Mouse (Mus musculus) forebrain, postnatal 0 days (tissue): Measurements from ENCODE around the gene Ube2c. TPM values are rescaled to one million over a fixed set of nuclear protein-coding genes. Genes with fewer than 3 reads are reported as not detected.
A peak's percentile ranks its signal among the peaks of the same experiment; 100 is the strongest.

Source experiments
- ATAC-seq: fragments of 200-750 bp; cut with Nextera tagmentation; 2 replicates; pipeline ENCODE4 v1.8.0; 2017; ENCODE audit warnings: mild to moderate bottlenecking, moderate library complexity
- DNase-seq: peaks from one replicate; pipeline ENCODE4 v3.0.0-alpha.2; 2015
- H3K27ac ChIP-seq: fragments of 300-500 bp; sonication (generic); 2 replicates; pipeline ENCODE4 v1.5.1; 2014; ENCODE audit warnings: low read depth, mild to moderate bottlenecking, antibody characterized with exemption, low read length, moderate library complexity, mixed read lengths
- H3K27me3 ChIP-seq: fragments of 300-500 bp; sonication (generic); 2 replicates; pipeline ENCODE4 v1.6.1; 2014; ENCODE audit warnings: mild to moderate bottlenecking, low read length, mixed read lengths; ENCODE audit not compliant: insufficient read depth
- H3K36me3 ChIP-seq: fragments of 300-500 bp; sonication (generic); 2 replicates; pipeline ENCODE4 v1.6.1; 2014; ENCODE audit warnings: mild to moderate bottlenecking, moderate library complexity; ENCODE audit not compliant: insufficient read depth
- H3K4me1 ChIP-seq: fragments of 300-500 bp; sonication (generic); 2 replicates; pipeline ENCODE4 v1.6.1; 2014; ENCODE audit warnings: antibody characterized with exemption; ENCODE audit not compliant: insufficient read depth
- H3K4me2 ChIP-seq: fragments of 300-500 bp; sonication (generic); 2 replicates; pipeline ENCODE4 v1.6.1; 2014; ENCODE audit warnings: low read depth, mild to moderate bottlenecking, moderate library complexity
- H3K4me3 ChIP-seq: fragments of 300-500 bp; sonication (generic); 2 replicates; pipeline ENCODE4 v1.5.1; 2014; ENCODE audit warnings: low read depth, low read length, mixed read lengths
- H3K9ac ChIP-seq: fragments of 300-500 bp; sonication (generic); 2 replicates; pipeline ENCODE4 v1.6.1; 2014; ENCODE audit warnings: mild to moderate bottlenecking
- H3K9me3 ChIP-seq: fragments of 300-500 bp; sonication (generic); 2 replicates; pipeline ENCODE4 v1.6.1; 2016; ENCODE audit warnings: low read length
- CTCF ChIP-seq: sonication (generic); IDR thresholded peaks from 2 replicates; pipeline ENCODE4 v1.5.1; 2016; ENCODE audit warnings: antibody characterized with exemption, control low read depth, low read depth
- WGBS: fragments of 180-500 bp; shearing (Covaris S2); extraction: QIAGEN DNeasy Blood & Tissue Kit; methylation state at CpG from one replicate; pipeline ENCODE4 v1.1.7; 2014; 5-methylcytosine and 5-hydroxymethylcytosine counted together
- polyA plus RNA-seq: library from polyadenylated mRNA; unstranded; fragments of >200 nt; fragmentation: Nextera tagmentation; extraction: Ambion mirVana; gene quantifications from 2 replicates; pipeline ENCODE4 v1.2.1, GENCODE M21; 2015
- total RNA-seq: library from RNA; depleted of rRNA; stranded (reverse); fragments of >200 nt; gene quantifications from 2 replicates; pipeline ENCODE4 v1.2.3, GENCODE M21; 2014

The Ube2c gene
- total and polyA plus RNA-seq, 2 experiments from 2014 or later: 29.2 to 38.4 TPM

GRCm38 (mm10) chr2:164781876-164782275 is 12.2 kb downstream of the Ube2c start:
- Histone ChIP-seq H3K27ac (no peak overlapping the region), H3K4me2 (no peak overlapping the region), H3K9ac (no peak overlapping the region), H3K36me3 (no peaks in the 10 kb centered on the region), H3K4me1 (peaks cover 4% of the 10 kb centered on the region), H3K4me3 (no peak overlapping the region), H3K9me3 (no peaks in the 10 kb centered on the region), H3K27me3 (no peaks in the 10 kb centered on the region)
- TF ChIP-seq CTCF: no peak
- WGBS: 78% methylated on average over 4 of the region's 4 CpGs
- ATAC-seq (no peak), DNase-seq (no peak)

DNA sequence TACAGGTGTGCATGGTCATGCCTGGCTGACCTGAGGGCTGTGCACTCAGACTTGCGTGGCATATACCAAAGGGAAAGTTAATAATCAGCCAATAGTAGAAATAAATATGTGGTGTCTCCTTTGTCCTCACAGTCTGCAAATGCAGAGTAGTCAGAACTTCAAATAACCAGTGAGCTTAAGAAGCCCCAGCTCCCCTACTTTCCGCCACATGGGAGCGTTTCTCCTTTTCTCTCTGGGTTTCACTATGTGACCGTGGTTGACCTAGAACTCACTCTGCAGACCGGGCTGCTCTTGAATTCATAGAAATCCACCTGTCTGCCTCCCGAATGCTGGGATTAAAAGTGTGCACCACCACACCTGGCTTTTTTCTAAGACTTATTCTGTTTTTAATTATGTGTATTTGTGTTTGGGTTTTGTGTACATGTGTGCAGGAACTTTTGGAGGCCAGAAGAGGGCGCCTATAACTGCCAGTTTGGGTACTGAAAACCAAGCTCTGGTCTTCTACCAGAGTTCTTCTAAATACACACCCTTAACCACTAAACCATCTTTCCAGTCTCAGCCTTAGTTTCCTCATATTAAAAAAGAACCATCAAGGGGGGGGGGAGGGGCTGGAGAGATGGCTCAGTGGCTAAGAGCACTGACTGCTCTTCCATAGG is 14.4 kb downstream of the Ube2c start:
- Histone ChIP-seq H3K4me1 (peaks cover 4% of the 10 kb centered on the region), H3K4me3 (no peak overlapping the region), H3K9ac (no peak overlapping the region), H3K27ac (no peak overlapping the region), H3K27me3 (no peaks in the 10 kb centered on the region), H3K4me2 (no peak overlapping the region), H3K36me3 (0 out of 2 replicates have a peak, but pooled peaks cover 2% of the 10 kb centered on the region), H3K9me3 (no peaks in the 10 kb centered on the region)
- TF ChIP-seq CTCF: peak; percentile 41
- WGBS: 81% methylated on average over 7 of the region's 7 CpGs
- no peak for DNase-seq
- ATAC-seq: no peak

DNA sequence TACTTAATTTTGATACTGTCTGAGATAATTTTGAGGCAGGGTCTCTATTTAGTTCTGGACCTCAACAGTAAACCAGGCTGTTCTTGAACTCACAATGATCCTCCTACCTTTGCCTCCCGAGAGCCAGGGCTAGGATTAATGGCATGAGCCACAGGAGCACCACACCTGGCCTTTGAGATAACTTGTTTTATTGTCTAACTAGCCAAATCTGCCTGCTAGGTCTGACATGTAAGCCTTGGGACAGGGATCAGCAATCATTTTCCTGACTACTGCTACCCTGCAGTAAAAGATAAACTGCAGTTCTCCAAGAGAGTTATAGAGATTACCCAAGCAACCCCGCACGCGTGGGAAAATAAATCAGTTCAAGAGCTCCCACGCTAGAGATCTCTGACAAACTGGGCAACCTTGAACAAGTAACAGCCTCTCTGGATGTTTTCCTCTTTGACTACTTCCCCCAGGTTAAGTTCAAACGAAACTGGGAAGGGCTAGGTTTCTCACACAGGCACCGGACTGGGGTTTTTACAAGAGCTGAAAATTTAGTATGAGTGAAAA is 15.2 kb downstream of the Ube2c start:
- no peak for ATAC-seq
- H3K36me3 ChIP-seq: 0 out of 2 replicates have a peak, but pooled peaks cover 3% of the 10 kb centered on the region
- TF ChIP-seq CTCF: no peak
- H3K4me3 ChIP-seq: peak overlapping the region; percentile 76
- no peaks in the 10 kb centered on the region for H3K9me3 ChIP-seq
- H3K9ac ChIP-seq: peak overlapping the region; percentile 82
- no peak for DNase-seq
- peak overlapping the region; percentile 78 for H3K27ac ChIP-seq
- H3K27me3 ChIP-seq: no peaks in the 10 kb centered on the region
- 16% methylated on average over 7 of the region's 7 CpGs for WGBS
- H3K4me1 ChIP-seq: peaks cover 4% of the 10 kb centered on the region
- H3K4me2 ChIP-seq: peak overlapping the region; percentile 89

DNA sequence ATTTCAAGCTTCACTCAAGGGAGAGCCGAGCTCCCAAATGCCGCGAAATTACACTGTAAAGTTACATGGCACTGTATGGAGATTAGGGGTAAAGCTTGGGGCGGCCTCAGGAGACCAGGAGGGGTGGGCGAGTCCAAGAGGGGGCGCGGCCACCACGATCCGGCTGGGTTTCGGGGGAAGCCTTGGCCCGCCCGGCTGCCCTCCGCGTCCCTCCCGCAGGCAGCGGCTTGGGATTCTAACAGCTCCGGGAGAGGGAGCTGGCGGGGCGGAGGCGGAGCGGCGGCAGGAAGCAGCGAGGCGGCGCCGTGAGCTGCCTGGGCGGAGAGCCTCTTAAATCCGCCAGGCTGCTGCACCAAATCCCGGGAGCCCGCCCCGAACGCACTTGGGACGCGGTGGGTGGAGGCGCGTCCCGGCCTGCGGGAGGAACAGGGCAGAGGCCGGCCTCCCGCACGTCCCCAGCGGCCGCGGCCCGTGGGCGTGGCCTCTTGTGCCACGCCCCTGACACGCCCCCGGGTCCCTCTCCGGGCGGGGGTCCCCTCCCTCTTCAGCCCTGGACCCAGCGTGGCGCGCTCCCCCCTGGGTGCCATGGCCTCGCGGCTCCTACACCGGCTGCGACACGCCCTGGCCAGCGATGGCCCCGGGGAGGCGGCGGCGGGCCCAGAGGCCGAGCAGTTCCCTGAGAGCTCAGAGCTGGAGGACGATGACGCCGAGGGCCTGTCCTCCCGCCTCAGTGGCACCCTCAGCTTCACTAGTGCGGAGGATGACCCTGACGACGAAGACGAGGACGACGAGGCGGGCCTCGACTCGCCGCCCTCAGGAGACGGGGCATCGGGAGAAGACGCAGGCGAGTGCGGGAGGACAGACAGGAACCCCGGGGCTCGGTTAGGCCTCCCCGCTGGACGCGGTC is 16.0 kb downstream of the Ube2c start, which contains the start of gene Snx21:
Gene Snx21 (plus strand): TSS at position 343 of the 907 bp plus-strand sequence.
- DNase-seq (peak; percentile 87), ATAC-seq (peak; percentile 87)
- Histone ChIP-seq H3K9ac (peak within 1 kb of the TSS; percentile 82), H3K4me1 (peaks cover 4% of the 10 kb centered on the region), H3K36me3 (peaks cover 7% of the 10 kb centered on the region; the same call in 1 of the 2 replicates), H3K4me3 (peak within 1 kb of the TSS; percentile 76), H3K27me3 (no peaks in the 10 kb centered on the region), H3K4me2 (peak within 1 kb of the TSS; percentile 89), H3K9me3 (no peaks in the 10 kb centered on the region), H3K27ac (peak within 1 kb of the TSS; percentile 78)
- WGBS: 2% methylated on average over 78 of the region's 89 CpGs
- TF ChIP-seq CTCF: peak; percentile 71

DNA sequence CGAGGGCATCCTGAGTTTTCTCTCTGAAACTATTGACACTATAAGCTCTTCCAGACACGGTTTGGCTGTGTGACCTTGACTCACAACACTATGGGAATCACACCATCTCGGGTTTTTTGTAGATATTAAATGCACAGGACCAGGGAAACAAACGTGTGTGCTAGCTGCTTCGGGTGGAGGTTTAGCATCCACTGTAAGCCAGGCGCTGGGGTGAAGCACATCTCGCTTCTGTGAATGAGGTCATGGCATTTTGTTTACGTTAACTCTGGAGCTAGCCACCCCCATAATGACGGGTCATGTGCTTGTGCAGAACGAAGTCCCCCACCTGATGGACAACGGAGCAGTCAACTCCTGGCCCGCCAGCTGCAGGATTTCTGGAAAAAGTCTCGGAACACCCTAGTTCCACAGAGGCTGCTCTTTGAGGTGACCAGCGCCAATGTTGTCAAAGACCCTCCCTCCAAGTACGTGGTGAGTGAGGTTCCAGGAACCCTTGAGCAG is 16.7 kb downstream of the Ube2c start:
- Histone ChIP-seq H3K4me3 (peak overlapping the region; percentile 76), H3K4me2 (peak overlapping the region; percentile 89), H3K36me3 (peaks cover 12% of the 10 kb centered on the region), H3K27ac (peak overlapping the region; percentile 78), H3K9me3 (no peaks in the 10 kb centered on the region), H3K9ac (peak overlapping the region; percentile 82), H3K4me1 (peaks cover 4% of the 10 kb centered on the region), H3K27me3 (no peaks in the 10 kb centered on the region)
- DNase-seq (no peak), ATAC-seq (0 out of 2 replicates have a peak, but pooled peaks have one; percentile 2)
- 8% methylated on average over 15 of the region's 15 CpGs for whole genome bisulfite sequencing
- TF ChIP-seq CTCF: no peak

DNA sequence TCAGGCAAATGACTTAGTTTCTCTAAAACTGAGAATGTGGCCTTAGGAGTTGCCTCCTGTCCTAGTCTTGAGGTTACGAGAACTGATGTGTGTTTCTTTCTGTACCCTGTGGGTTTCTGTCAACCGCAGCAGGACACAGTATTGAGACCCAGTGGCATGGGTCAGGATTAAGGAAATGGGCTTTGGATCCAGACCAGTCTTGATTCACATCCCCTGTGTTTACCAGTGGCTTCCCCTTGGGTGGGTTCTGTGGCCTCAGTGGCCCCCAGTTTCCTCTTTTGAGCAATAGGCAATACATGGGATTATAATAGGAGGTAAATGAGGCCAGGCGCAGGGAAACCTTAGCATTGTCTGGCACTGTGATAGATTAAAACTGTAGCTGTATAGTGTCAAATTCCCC is 17.3 kb downstream of the Ube2c start:
- Histone ChIP-seq H3K9me3 (no peaks in the 10 kb centered on the region), H3K4me1 (peaks cover 4% of the 10 kb centered on the region), H3K4me3 (peak overlapping the region; percentile 76), H3K27me3 (no peaks in the 10 kb centered on the region), H3K36me3 (peaks cover 18% of the 10 kb centered on the region), H3K9ac (no peak overlapping the region; the same call in 1 of the 2 replicates), H3K27ac (no peak overlapping the region), H3K4me2 (peak overlapping the region; percentile 89)
- WGBS: 88% methylated on average over 3 of the region's 3 CpGs
- DNase-seq: no peak
- ATAC-seq: no peak
- TF ChIP-seq CTCF: no peak
